Mouse (Mus musculus) heart, embryonic 16.5 days (tissue): ENCODE data around the gene Tsga10ip. TPM values are rescaled to one million over a fixed set of nuclear protein-coding genes. Genes with fewer than 3 reads are reported as not detected.

Source experiments
- ATAC-seq: fragments of 200-750 bp; cut with Nextera tagmentation; replicated peaks from 2 replicates; pipeline ENCODE4 v1.8.0; 2017; ENCODE audit warnings: moderate number of reproducible peaks; ENCODE audit not compliant: insufficient read depth, low FRiP score; ENCODE audit errors: extremely low read depth
- H3K27ac ChIP-seq: fragments of 300-500 bp; sonication (generic); 2 replicates; pipeline ENCODE4 v1.5.1; 2014; ENCODE audit warnings: mild to moderate bottlenecking, low read length, control low read depth, moderate library complexity
- H3K27me3 ChIP-seq: fragments of 300-500 bp; sonication (generic); 2 replicates; pipeline ENCODE4 v1.6.1; 2014; ENCODE audit warnings: low read length, mixed read lengths; ENCODE audit not compliant: control insufficient read depth, insufficient read depth
- H3K36me3 ChIP-seq: fragments of 300-500 bp; sonication (generic); 2 replicates; pipeline ENCODE4 v1.6.1; 2014; ENCODE audit not compliant: control insufficient read depth, insufficient read depth
- H3K4me1 ChIP-seq: fragments of 300-500 bp; sonication (generic); 2 replicates; pipeline ENCODE4 v1.6.1; 2014; ENCODE audit warnings: low read length, mixed read lengths; ENCODE audit not compliant: control insufficient read depth, insufficient read depth
- H3K4me2 ChIP-seq: fragments of 300-500 bp; sonication (generic); 2 replicates; pipeline ENCODE4 v1.6.1; 2014; ENCODE audit warnings: low read depth, mild to moderate bottlenecking, control low read depth, low read length
- H3K4me3 ChIP-seq: fragments of 300-500 bp; sonication (generic); 2 replicates; pipeline ENCODE4 v1.5.1; 2014; ENCODE audit warnings: mild to moderate bottlenecking, control low read depth, low read length
- H3K9ac ChIP-seq: fragments of 300-500 bp; sonication (generic); 2 replicates; pipeline ENCODE4 v1.6.1; 2014; ENCODE audit warnings: low read length, control low read depth
- H3K9me3 ChIP-seq: fragments of 300-500 bp; sonication (generic); replicated peaks from 2 replicates; pipeline ENCODE4 v1.6.1; 2016; ENCODE audit warnings: low read length; ENCODE audit not compliant: control insufficient read depth
- WGBS: fragments of 180-500 bp; shearing (Covaris S2); extraction: QIAGEN DNeasy Blood & Tissue Kit; methylation state at CpG from one replicate; pipeline ENCODE4 v1.1.7; 2014; 5-methylcytosine and 5-hydroxymethylcytosine counted together
- polyA plus RNA-seq: library from polyadenylated mRNA; unstranded; fragments of >200 nt; fragmentation: Nextera tagmentation; extraction: Ambion mirVana; gene quantifications from 2 replicates; pipeline ENCODE4 v1.2.1, GENCODE M21; 2015

Tsga10ip gene
- polyA plus RNA-seq, 1 experiment from 2014 or later: 2.1 TPM

GRCm38 (mm10) chr19:5425906-5426565 lies 23.7 kb upstream of the Tsga10ip start:
- H3K4me3 ChIP-seq: peak overlapping the region; percentile 90
- H3K9ac ChIP-seq: peak overlapping the region; percentile 97
- peak overlapping the region; percentile 87 for H3K4me2 ChIP-seq
- WGBS: 85% methylated on average over 18 of the region's 18 CpGs
- peaks cover 25% of the 10 kb centered on the region for H3K4me1 ChIP-seq
- H3K27ac ChIP-seq: peak overlapping the region; percentile 90
- H3K36me3 ChIP-seq: peaks cover 14% of the 10 kb centered on the region
- H3K27me3 ChIP-seq: no peaks in the 10 kb centered on the region
- H3K9me3 ChIP-seq: no peaks in the 10 kb centered on the region
- ATAC-seq: no peak

DNA sequence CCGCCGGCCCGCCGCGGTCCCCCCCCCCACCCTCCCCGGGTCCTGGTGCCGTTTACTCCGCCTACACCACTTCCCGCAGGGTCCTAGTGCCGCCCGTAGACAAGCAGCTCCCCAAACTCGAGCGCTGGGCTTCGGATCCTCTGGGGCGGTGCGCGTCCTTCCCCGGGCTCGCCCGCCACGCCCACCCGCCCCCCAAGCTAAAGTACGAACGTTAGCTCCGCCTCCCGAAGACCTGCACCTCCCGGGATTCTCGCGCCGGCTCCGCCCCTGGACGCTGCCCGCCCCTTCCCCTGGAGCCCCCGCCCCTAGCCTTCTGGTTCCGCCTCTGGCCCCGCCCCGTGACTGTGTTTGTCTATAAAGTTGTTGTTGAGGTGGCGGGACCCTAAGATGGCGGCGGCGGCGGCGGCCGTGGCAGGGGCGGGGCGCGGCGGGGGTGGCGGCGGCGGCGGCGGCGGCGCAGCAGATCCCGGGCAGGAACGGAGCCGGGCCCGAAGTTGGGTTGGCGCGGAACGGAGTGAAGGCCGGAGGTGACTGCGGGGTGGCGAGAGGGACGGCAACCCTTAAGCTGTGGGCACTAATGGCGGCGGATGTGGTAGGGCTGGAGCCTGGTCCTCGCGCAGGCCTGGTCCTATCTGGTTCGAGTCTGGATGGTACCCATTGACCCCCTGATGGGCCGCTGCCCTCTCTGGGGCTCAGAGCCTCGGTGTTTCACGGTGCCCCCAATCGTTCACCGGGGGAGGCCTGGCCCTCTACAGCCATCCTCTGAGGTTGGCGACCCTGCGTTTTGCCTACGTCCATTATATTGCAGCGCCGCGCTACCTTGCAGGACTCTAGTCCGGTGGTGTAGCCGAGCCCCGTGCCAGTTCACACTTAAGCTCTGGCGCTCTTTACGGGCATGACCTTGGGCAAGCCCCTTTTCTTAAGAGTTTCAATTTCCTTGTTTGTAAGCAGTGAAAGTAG lies 22.7 kb upstream of the Tsga10ip start, which contains the start of the genes Drap1 and AI837181:
Drap1 (minus strand) TSS at position 198 of the 960 bp plus-strand sequence.
AI837181 (plus strand) TSS at position 363 of the 960 bp plus-strand sequence.
- H3K9ac ChIP-seq: peak within 1 kb of the TSS; percentile 97
- peaks cover 18% of the 10 kb centered on the region for H3K36me3 ChIP-seq
- H3K4me3 ChIP-seq: peak within 1 kb of the TSS; percentile 90
- peak within 1 kb of the TSS; percentile 87 for H3K4me2 ChIP-seq
- H3K27ac ChIP-seq: peak within 1 kb of the TSS; percentile 94
- peaks cover 25% of the 10 kb centered on the region for H3K4me1 ChIP-seq
- H3K9me3 ChIP-seq: no peaks in the 10 kb centered on the region
- no peaks in the 10 kb centered on the region for H3K27me3 ChIP-seq
- under 1% methylated on average over 85 of the region's 87 CpGs for WGBS
- ATAC-seq: peak; percentile 88

GRCm38 (mm10) chr19:5424092-5424781 lies 21.9 kb upstream of the Tsga10ip start:
- Histone ChIP-seq H3K9me3 (no peaks in the 10 kb centered on the region), H3K27me3 (no peaks in the 10 kb centered on the region), H3K4me3 (peak overlapping the region; percentile 90), H3K9ac (peak overlapping the region; percentile 88), H3K4me2 (peak overlapping the region; percentile 81), H3K27ac (peak overlapping the region; percentile 94), H3K36me3 (peaks cover 21% of the 10 kb centered on the region), H3K4me1 (peaks cover 23% of the 10 kb centered on the region)
- under 1% methylated on average over 40 of the region's 48 CpGs for WGBS
- ATAC-seq: peak; percentile 66

- peak overlapping the region; percentile 81 for H3K4me2 ChIP-seq
- H3K36me3 ChIP-seq: peaks cover 23% of the 10 kb centered on the region
- 54% methylated on average over 12 of the region's 12 CpGs for WGBS
- peak overlapping the region; percentile 90 for H3K4me3 ChIP-seq
- H3K27ac ChIP-seq: peak overlapping the region; percentile 94
- peaks cover 23% of the 10 kb centered on the region for H3K4me1 ChIP-seq
- H3K9me3 ChIP-seq: no peaks in the 10 kb centered on the region
- peak overlapping the region; percentile 88 for H3K9ac ChIP-seq
- no peak for ATAC-seq
- no peaks in the 10 kb centered on the region for H3K27me3 ChIP-seq
Measured at GRCm38 (mm10) chr19:5423561-5423960, 21.2 kb upstream of the Tsga10ip start.

GRCm38 (mm10) chr19:5422895-5423443 lies 20.6 kb upstream of the Tsga10ip start:
- no peak overlapping the region for H3K27ac ChIP-seq

GRCm38 (mm10) chr19:5422267-5422666 lies 19.9 kb upstream of the Tsga10ip start:
- no peak overlapping the region for H3K9ac ChIP-seq
- no peak overlapping the region for H3K4me3 ChIP-seq
- H3K4me2 ChIP-seq: no peak overlapping the region
- H3K27ac ChIP-seq: no peak overlapping the region
- ATAC-seq: no peak
- H3K27me3 ChIP-seq: no peaks in the 10 kb centered on the region
- H3K9me3 ChIP-seq: no peaks in the 10 kb centered on the region
- peaks cover 23% of the 10 kb centered on the region for H3K4me1 ChIP-seq
- WGBS: 84% methylated on average over 10 of the region's 10 CpGs
- H3K36me3 ChIP-seq: peaks cover 20% of the 10 kb centered on the region

More at GRCm38 (mm10) chr19:5422895-5423443, 20.6 kb upstream of the Tsga10ip start:
- no peak for ATAC-seq
- H3K4me1 ChIP-seq: peaks cover 23% of the 10 kb centered on the region
- no peak overlapping the region; the same call in 1 of the 2 replicates for H3K4me3 ChIP-seq
- no peaks in the 10 kb centered on the region for H3K27me3 ChIP-seq
- H3K9ac ChIP-seq: no peak overlapping the region; the same call in 1 of the 2 replicates
- H3K36me3 ChIP-seq: peaks cover 23% of the 10 kb centered on the region
- WGBS: 83% methylated on average over 9 of the region's 9 CpGs
- no peaks in the 10 kb centered on the region for H3K9me3 ChIP-seq
- H3K4me2 ChIP-seq: peak overlapping the region; percentile 81

DNA sequence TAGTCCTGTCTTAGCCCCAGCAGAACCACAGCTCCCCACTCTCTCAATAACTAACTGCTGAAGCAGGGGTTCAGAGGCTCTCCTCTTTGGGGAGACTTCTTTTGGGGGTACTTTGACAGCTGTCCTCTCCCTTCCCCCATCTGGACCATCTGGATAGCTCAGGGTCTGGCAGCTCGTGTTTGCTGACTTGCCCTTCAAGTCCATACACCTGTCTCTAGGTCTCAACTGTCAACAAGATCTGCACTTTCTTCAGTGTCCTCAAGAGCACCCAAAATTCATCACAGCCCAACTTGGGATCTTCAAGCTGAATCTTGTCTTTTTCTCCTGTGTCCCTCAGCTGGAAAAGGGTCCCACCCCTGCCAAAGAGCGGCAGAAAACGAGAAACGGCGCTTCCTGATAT lies 19.5 kb upstream of the Tsga10ip start:
- no peaks in the 10 kb centered on the region for H3K27me3 ChIP-seq
- no peak overlapping the region for H3K4me2 ChIP-seq
- ATAC-seq: no peak
- no peak overlapping the region for H3K9ac ChIP-seq
- 82% methylated on average over 5 of the region's 5 CpGs for WGBS
- H3K27ac ChIP-seq: no peak overlapping the region
- H3K4me3 ChIP-seq: no peak overlapping the region
- peaks cover 22% of the 10 kb centered on the region for H3K4me1 ChIP-seq
- no peaks in the 10 kb centered on the region for H3K9me3 ChIP-seq
- peaks cover 18% of the 10 kb centered on the region for H3K36me3 ChIP-seq

- peaks cover 10% of the 10 kb centered on the region; the same call in 1 of the 2 replicates for H3K36me3 ChIP-seq
Measured at GRCm38 (mm10) chr19:5420579-5420978, 18.3 kb upstream of the Tsga10ip start.

More at GRCm38 (mm10) chr19:5420579-5420978, 18.3 kb upstream of the Tsga10ip start:
- no peak for ATAC-seq
- Histone ChIP-seq H3K9ac (no peak overlapping the region), H3K9me3 (no peaks in the 10 kb centered on the region), H3K4me3 (no peak overlapping the region), H3K27me3 (no peaks in the 10 kb centered on the region), H3K27ac (no peak overlapping the region), H3K4me1 (peaks cover 11% of the 10 kb centered on the region), H3K4me2 (no peak overlapping the region)
- WGBS: 87% methylated on average over 6 of the region's 6 CpGs
